Mouse (Mus musculus) hindbrain, postnatal 0 days (tissue): Measurements from ENCODE around the gene Mtrr. TPM values are rescaled to one million over a fixed set of nuclear protein-coding genes. Genes with fewer than 3 reads are reported as not detected.

ENCODE experiments used
- ATAC-seq: fragments of 200-750 bp; cut with Nextera tagmentation; 2 replicates; pipeline ENCODE4 v1.8.0; 2017; ENCODE audit warnings: mild to moderate bottlenecking, moderate TSS enrichment, moderate library complexity
- DNase-seq: peaks from one replicate; pipeline ENCODE4 v3.0.0-alpha.2; 2015; ENCODE audit warnings: low spot score
- H3K27ac ChIP-seq: fragments of 300-500 bp; sonication (generic); 2 replicates; pipeline ENCODE4 v1.5.1; 2014; ENCODE audit warnings: mild to moderate bottlenecking
- H3K27me3 ChIP-seq: fragments of 300-500 bp; sonication (generic); 2 replicates; pipeline ENCODE4 v1.6.1; 2014; ENCODE audit warnings: low read length, mixed read lengths; ENCODE audit not compliant: insufficient read depth
- H3K36me3 ChIP-seq: fragments of 300-500 bp; sonication (generic); 2 replicates; pipeline ENCODE4 v1.6.1; 2014; ENCODE audit warnings: low read length, mixed read lengths; ENCODE audit not compliant: insufficient read depth
- H3K4me1 ChIP-seq: fragments of 300-500 bp; sonication (generic); 2 replicates; pipeline ENCODE4 v1.6.1; 2014; ENCODE audit warnings: antibody characterized with exemption, low read length, mixed read lengths; ENCODE audit not compliant: insufficient read depth
- H3K4me2 ChIP-seq: fragments of 300-500 bp; sonication (generic); 2 replicates; pipeline ENCODE4 v1.6.1; 2014; ENCODE audit warnings: low read depth, mild to moderate bottlenecking, low read length, moderate library complexity, mixed read lengths
- H3K4me3 ChIP-seq: fragments of 300-500 bp; sonication (generic); 2 replicates; pipeline ENCODE4 v1.5.1; 2014; ENCODE audit warnings: low read length
- H3K9ac ChIP-seq: fragments of 300-500 bp; sonication (generic); replicated peaks from 2 replicates; pipeline ENCODE4 v1.6.1; 2014; ENCODE audit warnings: mild to moderate bottlenecking, low read length, moderate library complexity, mixed read lengths
- H3K9me3 ChIP-seq: fragments of 300-500 bp; sonication (generic); 2 replicates; pipeline ENCODE4 v1.6.1; 2016; ENCODE audit warnings: low read length, mixed read lengths
- CTCF ChIP-seq: IDR thresholded peaks from 2 replicates; pipeline ENCODE4 v1.5.1; 2016; ENCODE audit warnings: antibody characterized with exemption, control low read depth, low read depth
- WGBS: fragments of 180-500 bp; shearing (Covaris S2); extraction: QIAGEN DNeasy Blood & Tissue Kit; methylation state at CpG from one replicate; pipeline ENCODE4 v1.1.7; 2014; 5-methylcytosine and 5-hydroxymethylcytosine counted together
- polyA plus RNA-seq: library from polyadenylated mRNA; unstranded; fragments of >200 nt; fragmentation: Nextera tagmentation; extraction: Ambion mirVana; gene quantifications from 2 replicates; pipeline ENCODE4 v1.2.1, GENCODE M21; 2015
- total RNA-seq: library from RNA; depleted of rRNA; stranded (reverse); fragments of >200 nt; gene quantifications from 2 replicates; pipeline ENCODE4 v1.2.3, GENCODE M21; 2014

The Mtrr gene
- total and polyA plus RNA-seq, 2 experiments from 2014 or later, result 10.1 to 10.3 TPM

DNA sequence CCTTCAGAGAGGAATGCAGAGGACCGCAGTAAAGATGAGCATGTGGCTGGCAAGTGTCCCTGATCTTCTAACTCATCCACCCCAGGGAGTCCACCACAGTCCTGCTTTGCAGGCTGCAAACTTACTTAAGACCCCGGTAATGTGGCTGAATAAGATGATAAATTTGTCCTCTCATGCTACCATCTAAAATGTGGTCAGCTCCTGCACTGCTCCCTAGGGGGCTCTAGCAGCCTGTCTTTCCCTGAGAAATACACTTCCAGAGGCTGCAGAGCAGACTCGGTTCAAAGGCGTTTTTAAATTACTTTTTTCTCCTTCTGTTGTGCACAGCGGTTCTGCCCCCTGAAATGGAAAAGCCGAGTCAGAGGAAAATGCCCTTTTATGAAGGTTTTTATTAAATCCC is 19.2 kb upstream of the Mtrr start:
- H3K27me3 ChIP-seq, result no peaks in the 10 kb centered on the region
- ATAC-seq, result peak; percentile 41; the same call in 1 of the 2 replicates
- 0 out of 2 replicates have a peak overlapping the region, but pooled peaks have one; percentile 2 for H3K4me2 ChIP-seq
- H3K4me1 ChIP-seq, result no peaks in the 10 kb centered on the region; the same call in 1 of the 2 replicates
- peak; percentile 80 for DNase-seq
- TF ChIP-seq CTCF, result peak; percentile 70
- H3K9me3 ChIP-seq, result no peaks in the 10 kb centered on the region
- no peaks in the 10 kb centered on the region for H3K36me3 ChIP-seq
- no peak overlapping the region for H3K4me3 ChIP-seq
- H3K9ac ChIP-seq, result no peak overlapping the region
- 8% methylated on average over 6 of the region's 6 CpGs for WGBS
- H3K27ac ChIP-seq, result no peak overlapping the region

DNA sequence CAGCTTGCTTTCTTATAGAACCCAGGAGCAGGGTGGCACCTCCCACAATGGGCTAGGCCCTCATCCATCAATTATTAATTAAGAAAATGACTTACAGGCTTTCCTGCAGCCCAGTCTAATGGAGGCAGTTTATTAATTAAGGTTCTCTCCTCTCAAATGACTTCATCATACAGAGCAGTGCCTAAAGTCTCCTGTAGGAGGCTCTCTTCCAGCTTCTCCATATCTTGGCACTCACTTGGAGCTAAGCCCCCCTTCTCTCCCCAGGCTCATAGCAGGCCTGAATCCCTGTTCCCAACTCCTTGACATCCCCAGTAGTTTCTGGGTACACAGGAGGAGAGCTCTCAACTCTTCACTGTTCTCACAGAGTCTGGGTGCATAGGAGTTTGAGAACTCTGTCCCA is 17.0 kb upstream of the Mtrr start:
- DNase-seq (no peak), ATAC-seq (no peak)
- H3K9me3 ChIP-seq, result no peaks in the 10 kb centered on the region
- peak; percentile 38 for TF ChIP-seq CTCF
- no peaks in the 10 kb centered on the region; the same call in 1 of the 2 replicates for H3K4me1 ChIP-seq
- no peak overlapping the region for H3K27ac ChIP-seq
- no peaks in the 10 kb centered on the region for H3K36me3 ChIP-seq
- H3K4me3 ChIP-seq, result no peak overlapping the region
- H3K4me2 ChIP-seq, result no peak overlapping the region
- H3K27me3 ChIP-seq, result no peaks in the 10 kb centered on the region
- no peak overlapping the region for H3K9ac ChIP-seq

GRCm38 (mm10) chr13:68597667-68598066 is 15.7 kb upstream of the Mtrr start:
- H3K4me2 ChIP-seq, result peak overlapping the region; percentile 58
- H3K4me1 ChIP-seq, result no peaks in the 10 kb centered on the region; the same call in 1 of the 2 replicates
- peak overlapping the region; percentile 32 for H3K4me3 ChIP-seq
- no peaks in the 10 kb centered on the region for H3K36me3 ChIP-seq
- DNase-seq (no peak), ATAC-seq (peak; percentile 16; the same call in 1 of the 2 replicates)
- H3K27me3 ChIP-seq, result no peaks in the 10 kb centered on the region
- no peak for TF ChIP-seq CTCF
- H3K9ac ChIP-seq, result peak overlapping the region; percentile 43
- no peaks in the 10 kb centered on the region for H3K9me3 ChIP-seq
- H3K27ac ChIP-seq, result no peak overlapping the region
- 21% methylated on average over 13 of the region's 13 CpGs for WGBS

GRCm38 (mm10) chr13:68597199-68597598 is 15.2 kb upstream of the Mtrr start, which contains the start of gene 1700001L19Rik:
Gene 1700001L19Rik, plus strand, starts transcription at chr13:68597421.
- H3K9ac ChIP-seq, result peak within 1 kb of the TSS; percentile 43
- peak within 1 kb of the TSS; percentile 32 for H3K4me3 ChIP-seq
- H3K4me2 ChIP-seq, result peak within 1 kb of the TSS; percentile 58
- TF ChIP-seq CTCF, result no peak
- no peaks in the 10 kb centered on the region for H3K9me3 ChIP-seq
- ATAC-seq (peak; percentile 44; the same call in 1 of the 2 replicates), DNase-seq (peak; percentile 50)
- H3K27me3 ChIP-seq, result no peaks in the 10 kb centered on the region
- H3K36me3 ChIP-seq, result no peaks in the 10 kb centered on the region
- WGBS, result 9% methylated on average over 10 of the region's 10 CpGs
- no peaks in the 10 kb centered on the region; the same call in 1 of the 2 replicates for H3K4me1 ChIP-seq
- H3K27ac ChIP-seq, result no peak within 1 kb of the TSS

- no peak overlapping the region for H3K9ac ChIP-seq
- no peaks in the 10 kb centered on the region for H3K9me3 ChIP-seq
- peak; percentile 78 for DNase-seq
- TF ChIP-seq CTCF, result peak; percentile 69
- no peak overlapping the region for H3K27ac ChIP-seq
- 85% methylated on average over 1 of the region's 1 CpGs for WGBS
- H3K36me3 ChIP-seq, result peaks cover 24% of the 10 kb centered on the region; the same call in 1 of the 2 replicates
- no peak overlapping the region for H3K4me3 ChIP-seq
- H3K4me1 ChIP-seq, result no peaks in the 10 kb centered on the region
- ATAC-seq, result no peak
- no peaks in the 10 kb centered on the region for H3K27me3 ChIP-seq
- no peak overlapping the region for H3K4me2 ChIP-seq
Observed at GRCm38 (mm10) chr13:68593797-68594196, 11.8 kb upstream of the Mtrr start.

DNA sequence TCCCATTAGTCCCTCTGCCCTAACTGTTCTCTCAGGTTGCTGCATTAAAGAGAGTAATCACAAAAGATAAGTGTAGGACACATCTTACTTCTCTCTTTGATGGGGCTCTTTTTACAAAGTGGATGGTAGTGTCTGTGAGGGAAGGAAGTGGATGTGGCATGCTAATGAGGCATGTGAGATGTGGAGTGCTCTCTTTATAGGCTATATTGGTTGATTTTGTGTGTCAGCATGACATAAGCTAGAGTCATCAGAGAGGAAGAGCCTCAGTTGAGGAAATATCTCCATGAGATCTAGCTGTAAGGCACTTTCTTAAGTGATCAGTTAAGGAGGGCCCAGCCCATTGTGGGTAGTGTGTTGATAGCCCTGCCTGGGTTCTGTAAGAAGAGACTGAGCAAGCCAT is 6.4 kb upstream of the Mtrr start:
- no peak for DNase-seq
- no peaks in the 10 kb centered on the region for H3K27me3 ChIP-seq
- H3K4me2 ChIP-seq, result no peak overlapping the region
- no peak overlapping the region for H3K4me3 ChIP-seq
- no peak for ATAC-seq
- H3K27ac ChIP-seq, result no peak overlapping the region
- H3K4me1 ChIP-seq, result no peaks in the 10 kb centered on the region
- no peaks in the 10 kb centered on the region for H3K9me3 ChIP-seq
- no peak for TF ChIP-seq CTCF
- no peak overlapping the region for H3K9ac ChIP-seq
- H3K36me3 ChIP-seq, result peaks cover 50% of the 10 kb centered on the region

- H3K27ac ChIP-seq, result no peak overlapping the region
- H3K27me3 ChIP-seq, result no peaks in the 10 kb centered on the region
- peaks cover 7% of the 10 kb centered on the region; the same call in 1 of the 2 replicates for H3K4me1 ChIP-seq
- H3K9me3 ChIP-seq, result no peaks in the 10 kb centered on the region
- no peak overlapping the region for H3K4me3 ChIP-seq
- H3K4me2 ChIP-seq, result no peak overlapping the region
- 72% methylated on average over 7 of the region's 7 CpGs for WGBS
- H3K36me3 ChIP-seq, result peaks cover 35% of the 10 kb centered on the region
- no peak overlapping the region for H3K9ac ChIP-seq
- DNase-seq (no peak), ATAC-seq (no peak)
- no peak for TF ChIP-seq CTCF
Observed at GRCm38 (mm10) chr13:68585441-68585840, 3.5 kb upstream of the Mtrr start.
